Mouse (Mus musculus) liver, embryonic 11.5 days (tissue): ENCODE measurements around the gene Haao. TPM values are rescaled to one million over a fixed set of nuclear protein-coding genes. Genes with fewer than 3 reads are reported as not detected.
"Not testable (repeated sequence)": the region's sequence is repeated elsewhere in the genome, so short reads cannot be mapped to it uniquely, and the experiment has no call there.

Source experiments
- ATAC-seq: fragments of 200-750 bp; cut with Nextera tagmentation; replicated peaks from 2 replicates; pipeline ENCODE4 v1.8.0; 2017; ENCODE audit warnings: moderate number of reproducible peaks, mild to moderate bottlenecking, moderate TSS enrichment, moderate library complexity; ENCODE audit not compliant: low FRiP score
- DNase-seq: peaks from one replicate; pipeline ENCODE4 v3.0.0-alpha.2; 2017; ENCODE audit warnings: low spot score
- H3K27ac ChIP-seq: fragments of 300-500 bp; sonication (generic); 2 replicates; pipeline ENCODE4 v1.5.1; 2014; ENCODE audit warnings: mild to moderate bottlenecking, low read depth, low read length, control low read depth
- H3K27me3 ChIP-seq: fragments of 300-500 bp; sonication (generic); replicated peaks from 2 replicates; pipeline ENCODE4 v1.6.1; 2014; ENCODE audit warnings: low read length, mixed read lengths; ENCODE audit not compliant: control insufficient read depth, insufficient read depth
- H3K36me3 ChIP-seq: fragments of 300-500 bp; sonication (generic); 2 replicates; pipeline ENCODE4 v1.6.1; 2014; ENCODE audit warnings: mild to moderate bottlenecking, low read length, moderate library complexity, mixed read lengths; ENCODE audit not compliant: control insufficient read depth, insufficient read depth
- H3K4me1 ChIP-seq: fragments of 300-500 bp; sonication (generic); replicated peaks from 2 replicates; pipeline ENCODE4 v1.6.1; 2014; ENCODE audit warnings: low read length, mixed read lengths; ENCODE audit not compliant: control insufficient read depth, insufficient read depth
- H3K4me2 ChIP-seq: fragments of 300-500 bp; sonication (generic); 2 replicates; pipeline ENCODE4 v1.6.1; 2014; ENCODE audit warnings: mild to moderate bottlenecking, control low read depth, moderate library complexity
- H3K4me3 ChIP-seq: fragments of 300-500 bp; sonication (generic); 2 replicates; pipeline ENCODE4 v1.5.1; 2014; ENCODE audit warnings: low read depth, low read length, control low read depth
- H3K9ac ChIP-seq: fragments of 300-500 bp; sonication (generic); 2 replicates; pipeline ENCODE4 v1.6.1; 2014; ENCODE audit warnings: low read depth, low read length, control low read depth
- H3K9me3 ChIP-seq: fragments of 300-500 bp; sonication (generic); 2 replicates; pipeline ENCODE4 v1.6.1; 2016; ENCODE audit warnings: low read length, inconsistent platforms, mixed read lengths; ENCODE audit not compliant: control insufficient read depth
- WGBS: fragments of 180-500 bp; shearing (Covaris S2); extraction: QIAGEN DNeasy Blood & Tissue Kit; methylation state at CpG from one replicate; pipeline ENCODE4 v1.1.7; 2014; 5-methylcytosine and 5-hydroxymethylcytosine counted together
- polyA plus RNA-seq: library from polyadenylated mRNA; unstranded; fragments of >200 nt; fragmentation: Nextera tagmentation; extraction: Ambion mirVana; gene quantifications from 2 replicates; pipeline ENCODE4 v1.2.1, GENCODE M21; 2014

Gene Haao
- polyA plus RNA-seq, 1 experiment from 2014 or later = 4.3 TPM

- not testable (repeated sequence) for H3K27ac ChIP-seq, H3K36me3 ChIP-seq, H3K27me3 ChIP-seq, H3K9me3 ChIP-seq, ATAC-seq, DNase-seq
- peaks cover 12% of the 10 kb centered on the region for H3K4me1 ChIP-seq
- H3K9ac ChIP-seq = peak overlapping the region; percentile 86; the same call in 1 of the 2 replicates
- H3K4me3 ChIP-seq = peak overlapping the region; percentile 80
- WGBS = 54% methylated on average over 8 of the region's 8 CpGs
- H3K4me2 ChIP-seq = peak overlapping the region; percentile 86
These were observed 13.2 kb upstream of the Haao start for GRCm38 (mm10) chr17:83860968-83861367.

- no peak for ATAC-seq
- DNase-seq = no peak
These were observed 12.5 kb upstream of the Haao start for GRCm38 (mm10) chr17:83860224-83860623.

GRCm38 (mm10) chr17:83859639-83860038, 11.9 kb upstream of the Haao start:
- ATAC-seq (no peak), DNase-seq (no peak)
- H3K36me3 ChIP-seq = no peaks in the 10 kb centered on the region
- H3K27ac ChIP-seq = no peak overlapping the region
- H3K4me2 ChIP-seq = no peak overlapping the region
- H3K4me3 ChIP-seq = no peak overlapping the region
- no peak overlapping the region for H3K9ac ChIP-seq
- no peaks in the 10 kb centered on the region for H3K27me3 ChIP-seq
- 84% methylated on average over 4 of the region's 4 CpGs for WGBS
- H3K9me3 ChIP-seq = no peaks in the 10 kb centered on the region
- H3K4me1 ChIP-seq = peaks cover 12% of the 10 kb centered on the region

More at GRCm38 (mm10) chr17:83860224-83860623, 12.5 kb upstream of the Haao start:
- WGBS = 50% methylated on average over 7 of the region's 7 CpGs
- no peaks in the 10 kb centered on the region for H3K27me3 ChIP-seq
- H3K9me3 ChIP-seq = no peaks in the 10 kb centered on the region
- H3K4me2 ChIP-seq = no peak overlapping the region
- no peak overlapping the region for H3K4me3 ChIP-seq
- no peak overlapping the region for H3K9ac ChIP-seq
- no peak overlapping the region for H3K27ac ChIP-seq
- no peaks in the 10 kb centered on the region for H3K36me3 ChIP-seq
- peaks cover 12% of the 10 kb centered on the region for H3K4me1 ChIP-seq

- Histone ChIP-seq H3K4me2 (peak overlapping the region; percentile 43), H3K27me3 (no peaks in the 10 kb centered on the region), H3K4me1 (peaks cover 12% of the 10 kb centered on the region), H3K9me3 (no peaks in the 10 kb centered on the region), H3K36me3 (no peaks in the 10 kb centered on the region), H3K4me3 (no peak overlapping the region), H3K9ac (no peak overlapping the region), H3K27ac (peak overlapping the region; percentile 26)
- DNase-seq (no peak), ATAC-seq (peak; percentile 70)
- 47% methylated on average over 7 of the region's 7 CpGs for WGBS
These were observed 10.7 kb upstream of the Haao start for GRCm38 (mm10) chr17:83858413-83858812.

GRCm38 (mm10) chr17:83854284-83854918, 6.6 kb upstream of the Haao start:
- ATAC-seq = peak; percentile 84
- 43% methylated on average over 12 of the region's 12 CpGs for WGBS
- H3K4me2 ChIP-seq = peak overlapping the region; percentile 56
- H3K4me3 ChIP-seq = peak overlapping the region; percentile 33
- H3K4me1 ChIP-seq = peaks cover 14% of the 10 kb centered on the region
- no peaks in the 10 kb centered on the region for H3K27me3 ChIP-seq
- peak; percentile 72 for DNase-seq
- no peaks in the 10 kb centered on the region for H3K36me3 ChIP-seq
- H3K27ac ChIP-seq = no peak overlapping the region
- no peak overlapping the region for H3K9ac ChIP-seq
- H3K9me3 ChIP-seq = no peaks in the 10 kb centered on the region

GRCm38 (mm10) chr17:83853831-83854230, 6.1 kb upstream of the Haao start:
- Histone ChIP-seq H3K4me2 (peak overlapping the region; percentile 56), H3K36me3 (no peaks in the 10 kb centered on the region), H3K9me3 (no peaks in the 10 kb centered on the region), H3K27me3 (no peaks in the 10 kb centered on the region), H3K4me3 (peak overlapping the region; percentile 33), H3K27ac (no peak overlapping the region), H3K9ac (no peak overlapping the region), H3K4me1 (peaks cover 12% of the 10 kb centered on the region)
- ATAC-seq = 0 out of 2 replicates have a peak, but pooled peaks have one; percentile 26
- 47% methylated on average over 3 of the region's 3 CpGs for WGBS
- DNase-seq = no peak

- Histone ChIP-seq H3K4me2 (no peak overlapping the region), H3K9me3 (no peaks in the 10 kb centered on the region), H3K36me3 (no peaks in the 10 kb centered on the region), H3K27me3 (no peaks in the 10 kb centered on the region), H3K4me3 (no peak overlapping the region), H3K4me1 (peaks cover 21% of the 10 kb centered on the region), H3K27ac (no peak overlapping the region), H3K9ac (no peak overlapping the region)
- no peak for ATAC-seq
- 82% methylated on average over 5 of the region's 5 CpGs for WGBS
- no peak for DNase-seq
These were observed 3.1 kb upstream of the Haao start for GRCm38 (mm10) chr17:83850864-83851263.

GRCm38 (mm10) chr17:83850458-83850857, 2.7 kb upstream of the Haao start:
- ATAC-seq (no peak), DNase-seq (peak; percentile 81)
- peak overlapping the region; percentile 21 for H3K4me2 ChIP-seq
- no peaks in the 10 kb centered on the region for H3K9me3 ChIP-seq
- no peaks in the 10 kb centered on the region for H3K27me3 ChIP-seq
- peak overlapping the region; percentile 0; the same call in 1 of the 2 replicates for H3K9ac ChIP-seq
- H3K27ac ChIP-seq = no peak overlapping the region
- 12% methylated on average over 9 of the region's 9 CpGs for WGBS
- H3K4me1 ChIP-seq = peaks cover 24% of the 10 kb centered on the region
- no peaks in the 10 kb centered on the region for H3K36me3 ChIP-seq
- no peak overlapping the region for H3K4me3 ChIP-seq

- Histone ChIP-seq H3K27me3 (no peaks in the 10 kb centered on the region), H3K9me3 (no peaks in the 10 kb centered on the region), H3K4me3 (no peak overlapping the region), H3K9ac (no peak overlapping the region; the same call in 1 of the 2 replicates), H3K4me2 (no peak overlapping the region; the same call in 1 of the 2 replicates), H3K4me1 (peaks cover 28% of the 10 kb centered on the region), H3K27ac (no peak overlapping the region), H3K36me3 (no peaks in the 10 kb centered on the region)
- WGBS = 77% methylated on average over 5 of the region's 5 CpGs
- ATAC-seq = no peak
- no peak for DNase-seq
These were observed 2.0 kb upstream of the Haao start for GRCm38 (mm10) chr17:83849717-83850116.
